Mouse (Mus musculus) neural tube, embryonic 15.5 days (tissue): ENCODE results near the gene Eif3m. TPM values are rescaled to one million over a fixed set of nuclear protein-coding genes. Genes with fewer than 3 reads are reported as not detected.

Experiments
- ATAC-seq: fragments of 200-750 bp; cut with Nextera tagmentation; 2 replicates; pipeline ENCODE4 v1.8.0; 2017; ENCODE audit warnings: mild to moderate bottlenecking, moderate TSS enrichment, moderate library complexity; ENCODE audit not compliant: low FRiP score
- H3K27ac ChIP-seq: fragments of 300-500 bp; sonication (generic); replicated peaks from 2 replicates; pipeline ENCODE4 v1.5.1; 2015; ENCODE audit warnings: mild to moderate bottlenecking, inconsistent platforms
- H3K27me3 ChIP-seq: fragments of 300-500 bp; sonication (generic); replicated peaks from 2 replicates; pipeline ENCODE4 v1.6.1; 2015; ENCODE audit warnings: inconsistent platforms
- H3K36me3 ChIP-seq: fragments of 300-500 bp; sonication (generic); 2 replicates; pipeline ENCODE4 v1.6.1; 2015; ENCODE audit warnings: inconsistent platforms
- H3K4me1 ChIP-seq: fragments of 300-500 bp; sonication (generic); 2 replicates; pipeline ENCODE4 v1.6.1; 2015; ENCODE audit warnings: inconsistent platforms
- H3K4me2 ChIP-seq: fragments of 300-500 bp; sonication (generic); 2 replicates; pipeline ENCODE4 v1.6.1; 2015; ENCODE audit warnings: inconsistent platforms, mild to moderate bottlenecking, moderate library complexity
- H3K4me3 ChIP-seq: fragments of 300-500 bp; sonication (generic); replicated peaks from 2 replicates; pipeline ENCODE4 v1.5.1; 2015; ENCODE audit warnings: mild to moderate bottlenecking, inconsistent platforms
- H3K9ac ChIP-seq: fragments of 300-500 bp; sonication (generic); replicated peaks from 2 replicates; pipeline ENCODE4 v1.6.1; 2015; ENCODE audit warnings: mild to moderate bottlenecking, inconsistent platforms
- H3K9me3 ChIP-seq: fragments of 300-500 bp; sonication (generic); replicated peaks from 2 replicates; pipeline ENCODE4 v1.6.1; 2016; ENCODE audit warnings: inconsistent platforms
- WGBS: fragments of 180-500 bp; shearing (Covaris S2); methylation state at CpG from one replicate; pipeline ENCODE4 v1.1.7; 2015; ENCODE audit warnings: mixed read lengths; 5-methylcytosine and 5-hydroxymethylcytosine counted together
- polyA plus RNA-seq: library from polyadenylated mRNA; unstranded; fragments of >200 nt; fragmentation: Nextera tagmentation; extraction: Ambion mirVana; gene quantifications from 2 replicates; pipeline ENCODE4 v1.2.1, GENCODE M21; 2015

Eif3m gene
- 167 and 189 TPM in 2 replicates for polyA plus RNA-seq

DNA sequence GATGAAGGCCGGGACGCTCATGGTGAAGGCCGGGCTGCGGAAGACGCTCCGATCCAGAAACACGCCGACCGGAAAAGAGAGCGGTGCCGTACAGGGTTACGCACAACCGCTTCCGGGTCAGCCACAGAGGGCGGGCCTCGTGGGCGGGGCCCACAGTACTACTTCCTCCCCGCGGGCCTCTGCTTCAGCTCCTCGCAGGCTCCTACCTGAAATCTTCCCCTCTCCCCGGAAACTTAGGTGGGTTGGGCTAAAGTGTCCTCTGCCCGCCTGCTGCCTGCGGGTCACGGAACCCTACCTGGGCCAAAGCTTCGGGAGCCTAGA is at the start of gene Eif3m:
Eif3m (minus strand) TSS at position 114 of the 321 bp plus-strand sequence.
- Histone ChIP-seq H3K4me1 (peaks cover 19% of the 10 kb centered on the region), H3K36me3 (peaks cover 18% of the 10 kb centered on the region), H3K27me3 (no peaks in the 10 kb centered on the region), H3K27ac (peak within 1 kb of the TSS; percentile 82), H3K9me3 (no peaks in the 10 kb centered on the region), H3K4me3 (peak within 1 kb of the TSS; percentile 98), H3K4me2 (peak within 1 kb of the TSS; percentile 67), H3K9ac (peak within 1 kb of the TSS; percentile 83)
- ATAC-seq: peak; percentile 100
- WGBS: 1% methylated on average over 25 of the region's 25 CpGs

DNA sequence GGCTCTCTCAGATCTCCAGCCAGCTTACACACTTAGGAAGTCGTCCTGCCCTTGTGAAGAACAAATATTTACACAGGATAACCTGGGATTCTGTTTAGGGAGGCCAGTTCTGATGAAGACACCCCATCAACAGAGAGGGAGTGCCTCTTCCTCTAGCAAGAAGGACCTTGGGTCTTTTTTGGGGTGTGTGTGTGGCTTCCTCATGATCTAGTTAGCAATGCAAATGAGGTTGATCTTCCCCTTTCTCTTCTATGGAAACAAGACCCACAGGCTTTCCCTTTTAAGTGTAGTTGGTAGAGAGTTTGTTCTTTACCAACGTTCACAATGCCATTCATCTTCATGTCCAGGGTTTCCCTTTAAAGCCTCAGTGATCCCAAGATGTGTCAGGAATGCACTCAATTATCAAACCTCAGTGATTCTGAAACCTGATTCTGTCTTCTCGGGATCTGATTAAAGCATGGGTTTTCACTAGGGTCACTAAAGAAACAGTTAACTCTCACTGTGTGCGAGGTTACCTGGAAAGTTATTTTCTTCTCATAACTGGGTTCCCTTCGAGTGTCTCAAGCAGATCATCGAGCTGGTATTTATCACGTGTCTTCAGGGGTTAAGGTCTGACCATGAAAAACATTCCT is 46.0 kb upstream of the Eif3m start:
- no peaks in the 10 kb centered on the region for H3K4me1 ChIP-seq
- ATAC-seq: no peak
- H3K27ac ChIP-seq: no peak overlapping the region
- no peak overlapping the region for H3K4me3 ChIP-seq
- WGBS: 50% methylated on average over 7 of the region's 7 CpGs
- no peaks in the 10 kb centered on the region for H3K36me3 ChIP-seq
- H3K4me2 ChIP-seq: no peak overlapping the region
- H3K9ac ChIP-seq: no peak overlapping the region
- H3K27me3 ChIP-seq: 0 out of 2 replicates have a peak, but pooled peaks cover 4% of the 10 kb centered on the region
- H3K9me3 ChIP-seq: no peaks in the 10 kb centered on the region

DNA sequence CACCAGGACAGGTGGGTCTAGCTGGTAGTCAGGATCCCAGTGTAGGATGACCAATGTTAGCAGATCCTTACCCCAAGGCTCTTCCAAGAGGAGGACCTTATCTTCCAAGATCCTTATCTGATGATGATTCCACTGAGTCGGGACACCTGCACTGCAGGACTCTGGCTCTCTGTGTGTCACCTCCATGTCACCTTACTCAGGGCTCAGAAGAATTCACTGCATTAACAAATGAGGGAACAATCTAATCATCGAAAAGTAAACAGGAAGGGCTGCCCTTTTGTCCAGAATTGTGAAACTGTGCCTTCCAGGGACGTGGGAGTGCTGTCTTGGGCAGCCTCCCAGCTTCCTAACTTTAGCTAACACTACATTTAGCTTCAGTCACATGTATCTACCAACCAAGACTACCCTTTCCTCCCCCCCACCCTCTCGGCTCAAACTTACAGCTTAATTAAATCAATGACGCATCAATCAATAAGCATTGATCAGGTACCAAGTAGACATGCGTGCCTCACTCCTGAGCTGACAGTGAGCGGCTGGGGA is 41.8 kb upstream of the Eif3m start:
- Histone ChIP-seq H3K27ac (no peak overlapping the region), H3K4me2 (no peak overlapping the region), H3K27me3 (0 out of 2 replicates have a peak, but pooled peaks cover 4% of the 10 kb centered on the region), H3K4me3 (no peak overlapping the region), H3K4me1 (no peaks in the 10 kb centered on the region), H3K9ac (no peak overlapping the region), H3K36me3 (no peaks in the 10 kb centered on the region), H3K9me3 (no peaks in the 10 kb centered on the region)
- WGBS: 84% methylated on average over 7 of the region's 7 CpGs
- ATAC-seq: no peak

DNA sequence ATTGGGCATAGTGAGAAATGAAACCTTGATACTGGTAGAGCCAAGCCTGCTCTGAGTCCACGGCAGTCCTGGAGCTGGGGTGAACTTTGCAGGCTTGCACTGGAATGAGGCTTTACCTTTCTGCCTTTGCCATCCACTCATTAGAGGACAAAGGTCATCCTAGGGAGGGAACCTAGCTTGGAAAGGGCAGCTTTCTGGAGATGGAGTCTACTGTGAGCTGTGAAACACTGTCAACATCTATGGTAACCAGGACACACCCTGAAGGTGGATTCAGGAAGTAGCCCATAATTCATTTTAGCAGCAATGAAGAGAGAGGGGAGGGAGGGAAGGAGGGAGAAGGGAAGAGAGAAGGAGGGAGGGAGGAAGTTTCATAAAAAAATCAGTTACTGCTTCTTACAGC is 38.6 kb upstream of the Eif3m start:
- Histone ChIP-seq H3K36me3 (no peaks in the 10 kb centered on the region), H3K4me1 (no peaks in the 10 kb centered on the region), H3K27me3 (no peaks in the 10 kb centered on the region), H3K9me3 (no peaks in the 10 kb centered on the region), H3K9ac (no peak overlapping the region), H3K4me3 (no peak overlapping the region), H3K4me2 (no peak overlapping the region), H3K27ac (no peak overlapping the region)
- WGBS: 79% methylated on average over 1 of the region's 1 CpGs
- ATAC-seq: no peak

DNA sequence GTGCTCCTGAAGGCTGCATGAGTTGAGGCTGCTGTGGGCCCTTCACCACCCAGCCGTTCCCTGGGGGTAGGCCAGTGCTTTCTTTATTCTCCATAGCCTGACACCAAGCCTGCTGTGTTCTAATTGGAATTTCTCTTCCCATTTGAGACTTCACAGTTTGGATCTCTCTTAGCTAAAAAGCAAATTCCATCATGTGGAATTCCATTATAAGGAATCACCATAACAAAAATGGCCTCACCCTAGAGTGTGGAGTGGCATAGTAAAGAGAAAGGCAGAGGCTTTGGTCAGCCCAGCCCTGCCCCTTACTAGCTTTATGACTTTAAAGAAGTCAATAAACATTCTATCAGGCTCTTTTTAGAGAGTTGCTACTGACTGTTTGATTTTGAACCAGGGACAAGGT is 31.4 kb upstream of the Eif3m start:
- Histone ChIP-seq H3K4me2 (no peak overlapping the region), H3K9me3 (no peaks in the 10 kb centered on the region), H3K36me3 (no peaks in the 10 kb centered on the region), H3K27me3 (no peaks in the 10 kb centered on the region), H3K4me3 (no peak overlapping the region), H3K27ac (no peak overlapping the region), H3K9ac (no peak overlapping the region), H3K4me1 (no peaks in the 10 kb centered on the region)
- no peak for ATAC-seq
- 60% methylated on average over 1 of the region's 1 CpGs for WGBS

DNA sequence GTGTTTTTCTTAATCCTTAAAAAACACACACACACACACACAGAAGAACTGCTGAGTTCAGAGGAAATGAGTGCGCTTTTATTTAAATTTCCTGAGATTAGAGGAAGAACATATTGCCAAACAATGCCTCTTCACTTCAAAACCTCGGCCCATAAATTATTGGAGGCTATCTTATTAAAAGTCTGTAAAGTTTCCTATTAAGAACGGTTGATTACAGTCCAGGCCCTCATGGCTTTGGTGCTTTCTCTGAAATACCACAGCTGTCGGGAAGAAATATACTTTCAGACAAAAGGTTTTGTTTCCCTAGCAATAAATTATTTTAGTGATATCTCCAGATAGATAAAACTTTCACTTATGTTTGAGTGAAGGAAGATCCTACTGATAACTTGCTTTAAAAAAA is 26.3 kb upstream of the Eif3m start:
- H3K4me1 ChIP-seq: no peaks in the 10 kb centered on the region
- no peak overlapping the region for H3K9ac ChIP-seq
- ATAC-seq: no peak
- H3K27ac ChIP-seq: no peak overlapping the region
- H3K9me3 ChIP-seq: no peaks in the 10 kb centered on the region
- H3K4me2 ChIP-seq: no peak overlapping the region
- H3K27me3 ChIP-seq: no peaks in the 10 kb centered on the region
- H3K36me3 ChIP-seq: no peaks in the 10 kb centered on the region
- 23% methylated on average over 4 of the region's 4 CpGs for WGBS
- H3K4me3 ChIP-seq: no peak overlapping the region

DNA sequence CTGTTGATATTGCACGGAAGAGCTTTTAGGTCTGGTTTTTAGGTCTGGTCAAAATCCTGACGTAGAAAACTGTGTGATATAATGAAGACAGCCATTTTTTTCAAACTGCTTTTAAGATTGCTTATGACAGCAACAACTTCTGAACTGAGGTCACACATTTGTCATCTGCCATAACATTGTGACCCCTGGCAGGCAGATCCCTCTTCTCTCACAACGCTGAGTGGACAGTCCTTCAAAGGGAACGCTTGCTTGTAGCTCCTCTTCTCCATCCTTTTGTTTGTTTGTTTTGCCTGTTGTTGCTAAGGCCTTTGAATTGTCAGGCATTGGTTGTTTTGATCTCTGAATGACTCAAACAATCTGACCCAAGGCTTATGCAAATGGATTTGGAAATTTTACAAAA is 24.0 kb upstream of the Eif3m start:
- 80% methylated on average over 4 of the region's 4 CpGs for WGBS

DNA sequence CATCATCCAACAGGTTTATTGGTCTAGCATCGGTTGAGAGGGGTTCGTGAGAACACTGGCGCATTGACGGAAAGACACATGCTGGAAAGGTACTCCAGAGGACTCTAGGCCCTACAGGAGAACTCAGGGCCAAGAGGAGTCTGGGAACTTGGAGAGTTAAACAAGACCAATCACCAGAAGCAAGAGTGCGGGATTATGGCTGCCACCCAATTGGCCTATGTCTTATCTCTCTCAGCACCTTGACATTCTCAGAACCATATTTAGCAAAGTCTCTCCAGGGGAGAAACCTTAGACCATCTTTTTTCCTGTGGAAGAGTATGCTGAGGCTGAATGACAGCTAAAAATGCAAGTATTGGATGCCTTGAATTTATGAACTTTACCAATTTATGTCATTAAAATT is 22.0 kb upstream of the Eif3m start:
- Histone ChIP-seq H3K9ac (no peak overlapping the region), H3K4me1 (peaks cover 5% of the 10 kb centered on the region; the same call in 1 of the 2 replicates), H3K4me2 (no peak overlapping the region), H3K36me3 (no peaks in the 10 kb centered on the region), H3K27ac (no peak overlapping the region), H3K4me3 (no peak overlapping the region), H3K27me3 (no peaks in the 10 kb centered on the region), H3K9me3 (no peaks in the 10 kb centered on the region)
- 96% methylated on average over 5 of the region's 5 CpGs for WGBS
- ATAC-seq: no peak

More for the DNA sequence above, 24.0 kb upstream of the Eif3m start:
- H3K36me3 ChIP-seq: no peaks in the 10 kb centered on the region
- no peak overlapping the region for H3K4me3 ChIP-seq
- H3K27me3 ChIP-seq: no peaks in the 10 kb centered on the region
- peaks cover 1% of the 10 kb centered on the region; the same call in 1 of the 2 replicates for H3K4me1 ChIP-seq
- ATAC-seq: no peak
- H3K9me3 ChIP-seq: no peaks in the 10 kb centered on the region
- no peak overlapping the region for H3K4me2 ChIP-seq
- no peak overlapping the region for H3K27ac ChIP-seq
- H3K9ac ChIP-seq: no peak overlapping the region

DNA sequence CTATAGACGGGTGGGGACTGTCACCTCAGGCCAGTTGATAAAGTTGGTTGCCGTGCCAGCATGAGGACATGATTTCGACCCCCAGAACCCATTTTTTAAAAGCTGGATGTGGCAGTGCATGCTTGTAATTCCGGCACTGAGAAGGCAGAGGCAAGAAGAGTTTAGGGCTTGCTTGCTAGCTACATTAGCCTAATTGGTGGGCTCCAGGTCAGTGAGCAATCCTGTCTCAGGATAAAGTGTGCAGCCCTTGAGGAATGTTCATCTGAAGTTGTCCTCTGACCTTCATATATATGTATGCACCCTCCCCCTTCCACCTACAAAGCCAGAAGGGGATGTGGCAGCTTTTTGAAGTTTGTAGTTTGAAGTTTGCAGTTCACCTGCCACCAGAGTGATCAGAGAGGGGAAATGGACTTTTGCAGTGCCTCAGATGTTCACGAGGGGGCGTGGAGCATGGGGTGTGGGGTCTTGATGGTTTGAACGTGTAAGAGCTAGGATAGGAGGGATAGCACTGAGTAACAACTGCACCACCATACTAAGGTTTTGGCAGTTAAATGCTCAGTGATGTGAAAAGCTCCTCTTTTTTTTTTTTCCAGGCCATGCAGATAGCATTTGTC is 21.2 kb upstream of the Eif3m start:
- WGBS: 80% methylated on average over 7 of the region's 7 CpGs
- H3K27ac ChIP-seq: no peak overlapping the region
- no peak for ATAC-seq

DNA sequence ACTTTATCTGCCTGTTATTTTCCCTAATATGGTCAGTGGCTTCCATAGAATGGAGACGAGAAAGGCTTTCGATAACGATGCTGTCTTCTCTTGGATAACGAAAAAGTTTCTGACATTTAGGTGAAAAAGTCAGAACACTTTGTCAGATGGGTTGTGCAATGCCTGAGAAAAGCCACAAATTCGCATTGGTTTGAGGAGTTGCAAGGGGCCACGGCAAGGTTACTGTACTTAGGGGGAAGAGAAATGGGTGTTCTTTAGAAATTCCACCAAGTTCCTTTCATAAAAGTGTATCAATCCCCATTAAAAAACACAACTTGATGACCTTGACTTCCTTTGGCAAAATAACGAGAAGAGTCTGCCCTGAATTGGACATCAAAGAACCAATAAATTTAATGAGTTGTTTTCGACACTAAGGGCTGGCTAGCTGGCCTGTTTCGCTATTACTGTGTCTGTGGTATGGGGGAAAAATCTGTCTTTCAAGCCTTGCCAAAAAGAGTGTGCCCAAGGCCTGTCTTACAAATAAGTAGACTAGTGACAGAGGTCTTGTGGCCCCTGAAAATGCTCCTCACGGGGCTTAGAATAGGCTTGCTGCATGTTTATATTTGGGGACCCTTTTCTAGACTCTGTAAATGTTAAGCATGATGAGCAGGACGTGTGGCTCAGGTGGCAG is 19.7 kb upstream of the Eif3m start:
- no peak for ATAC-seq
- Histone ChIP-seq H3K4me2 (no peak overlapping the region), H3K9me3 (no peaks in the 10 kb centered on the region), H3K4me3 (no peak overlapping the region), H3K27ac (no peak overlapping the region), H3K4me1 (peaks cover 5% of the 10 kb centered on the region; the same call in 1 of the 2 replicates), H3K27me3 (no peaks in the 10 kb centered on the region), H3K9ac (no peak overlapping the region), H3K36me3 (no peaks in the 10 kb centered on the region)
- 59% methylated on average over 11 of the region's 11 CpGs for WGBS

More for the DNA sequence above, 21.2 kb upstream of the Eif3m start:
- no peaks in the 10 kb centered on the region for H3K27me3 ChIP-seq
- peaks cover 5% of the 10 kb centered on the region; the same call in 1 of the 2 replicates for H3K4me1 ChIP-seq
- no peaks in the 10 kb centered on the region for H3K36me3 ChIP-seq
- H3K4me3 ChIP-seq: no peak overlapping the region
- H3K9ac ChIP-seq: no peak overlapping the region
- H3K4me2 ChIP-seq: no peak overlapping the region
- no peaks in the 10 kb centered on the region for H3K9me3 ChIP-seq

DNA sequence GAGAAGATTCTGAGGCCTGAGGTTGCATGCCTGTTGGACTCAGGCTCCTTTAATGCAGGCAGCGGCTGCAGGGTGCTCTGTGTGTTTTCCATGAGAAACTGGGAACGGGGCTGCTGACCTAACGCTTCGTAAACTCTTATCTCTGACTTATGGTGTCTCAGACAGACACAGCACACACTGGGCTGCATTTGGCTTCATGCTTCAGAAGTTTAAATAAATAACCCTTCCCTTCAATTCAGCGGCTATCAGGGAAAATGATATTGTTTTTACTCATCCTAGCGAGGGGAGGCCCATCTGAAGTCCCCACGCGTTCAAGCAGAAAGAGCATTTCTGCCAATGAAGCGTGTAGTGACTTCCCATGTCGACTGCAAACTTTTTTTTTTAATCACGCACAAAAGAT is 19.1 kb upstream of the Eif3m start:
- no peak overlapping the region for H3K27ac ChIP-seq
- no peaks in the 10 kb centered on the region for H3K27me3 ChIP-seq
- no peaks in the 10 kb centered on the region for H3K36me3 ChIP-seq
- H3K4me1 ChIP-seq: peaks cover 5% of the 10 kb centered on the region; the same call in 1 of the 2 replicates
- no peak overlapping the region for H3K4me2 ChIP-seq
- no peaks in the 10 kb centered on the region for H3K9me3 ChIP-seq
- WGBS: 29% methylated on average over 11 of the region's 11 CpGs
- no peak for ATAC-seq
- H3K9ac ChIP-seq: no peak overlapping the region
- H3K4me3 ChIP-seq: no peak overlapping the region

DNA sequence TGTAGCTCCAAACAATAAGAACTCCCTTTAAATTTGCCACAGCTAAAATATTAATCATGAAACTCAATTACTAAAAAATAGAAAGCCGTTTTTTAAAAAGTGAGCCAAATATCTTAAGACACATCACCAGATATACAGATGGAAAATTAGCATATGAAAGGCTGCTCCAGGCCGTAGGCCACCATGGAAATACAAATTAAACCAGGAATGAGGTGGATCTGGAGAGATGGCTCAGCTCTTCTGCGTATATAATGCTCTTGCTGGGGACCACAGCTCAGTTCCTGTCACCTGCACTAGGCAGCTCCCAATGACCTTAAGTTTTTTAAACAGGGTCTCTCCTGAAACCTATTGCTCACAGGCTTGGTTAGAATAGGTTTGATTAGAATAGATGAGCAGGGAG is 17.2 kb upstream of the Eif3m start:
- Histone ChIP-seq H3K4me3 (no peak overlapping the region), H3K4me2 (no peak overlapping the region), H3K27ac (no peak overlapping the region), H3K9me3 (no peaks in the 10 kb centered on the region), H3K36me3 (no peaks in the 10 kb centered on the region), H3K9ac (no peak overlapping the region), H3K27me3 (no peaks in the 10 kb centered on the region), H3K4me1 (peaks cover 5% of the 10 kb centered on the region; the same call in 1 of the 2 replicates)
- ATAC-seq: no peak
- WGBS: 43% methylated on average over 3 of the region's 3 CpGs
